Mouse (Mus musculus) ES-E14 (cell line): ENCODE data around the gene Atxn2l. TPM values are rescaled to one million over a fixed set of nuclear protein-coding genes. Genes with fewer than 3 reads are reported as not detected.

ENCODE experiments used
- DNase-seq: peaks from one replicate; pipeline ENCODE4 v3.0.0-alpha.2; 2013; ENCODE audit warnings: low read depth, low spot score
- H3K27ac ChIP-seq: 2 replicates; pipeline ENCODE4 v1.5.1; 2012; ENCODE audit warnings: low read depth, mild to moderate bottlenecking, low read length, moderate library complexity, mixed read lengths; ENCODE audit not compliant: poor library complexity, insufficient read depth, severe bottlenecking
- H3K36me3 ChIP-seq: 2 replicates; pipeline ENCODE4 v1.6.1; 2012; ENCODE audit warnings: mild to moderate bottlenecking, low read length, moderate library complexity, mixed read lengths; ENCODE audit not compliant: control insufficient read depth, poor library complexity, insufficient read depth, severe bottlenecking
- H3K4me1 ChIP-seq, 2 experiments: fragments of 150-350 bp in 1 of 2; sonication (generic) in 1 of 2; 2 replicates each; pipeline ENCODE4 v1.6.1; 2012; ENCODE audit warnings: low read length in 2 of 2, mild to moderate bottlenecking in 1 of 2, mixed read lengths in 1 of 2; ENCODE audit not compliant: control insufficient read depth in 2 of 2, insufficient read depth in 2 of 2, poor library complexity in 1 of 2
- H3K4me3 ChIP-seq, 2 experiments: fragments of 150-350 bp in 1 of 2; sonication (generic) in 1 of 2; 2 replicates each; pipeline ENCODE4 v1.5.1; 2012; ENCODE audit warnings: low read length in 2 of 2, low read depth in 1 of 2, mild to moderate bottlenecking in 1 of 2, mixed read lengths in 1 of 2; ENCODE audit not compliant: insufficient read depth in 1 of 2, poor library complexity in 1 of 2, severe bottlenecking in 1 of 2
- H3K9ac ChIP-seq: 2 replicates; pipeline ENCODE4 v1.6.1; 2012; ENCODE audit warnings: low read depth, mild to moderate bottlenecking, low read length, mixed read lengths; ENCODE audit not compliant: poor library complexity, insufficient read depth, severe bottlenecking
- H3K9me3 ChIP-seq: fragments of 150-350 bp; sonication (generic); 2 replicates; pipeline ENCODE4 v1.6.1; 2012; ENCODE audit warnings: low read depth, mild to moderate bottlenecking, low read length; ENCODE audit not compliant: control insufficient read depth, insufficient read depth
- CHD2 ChIP-seq: IDR thresholded peaks from 2 replicates; pipeline ENCODE4 v1.6.1; 2014; ENCODE audit warnings: mild to moderate bottlenecking, low read depth, low read length, inconsistent platforms
- HCFC1 ChIP-seq: IDR thresholded peaks from 2 replicates; pipeline ENCODE4 v1.6.1; 2012; ENCODE audit warnings: low read length, inconsistent platforms, borderline replicate concordance; ENCODE audit not compliant: insufficient read depth
- MAFK ChIP-seq: IDR thresholded peaks from 2 replicates; pipeline ENCODE4 v1.6.1; 2014; ENCODE audit warnings: mild to moderate bottlenecking, low read depth, low read length, inconsistent platforms; ENCODE audit not compliant: insufficient read depth
- ZC3H11A ChIP-seq: IDR thresholded peaks from 2 replicates; pipeline ENCODE4 v1.6.1; 2012; ENCODE audit warnings: low read depth, mild to moderate bottlenecking, inconsistent platforms, low read length, borderline replicate concordance
- ZNF384 ChIP-seq: IDR thresholded peaks from 2 replicates; pipeline ENCODE4 v1.6.1; 2012; ENCODE audit warnings: low read depth, low read length, inconsistent platforms
- in situ Hi-C, 2 experiments: fragments of 600-800 bp; cut with MboI; formaldehyde crosslinking; loops; one replicate each; pipeline ENCODE4 v1.15.1; 2025; ENCODE audit warnings: low sequenced_read_pairs in 2 of 2, inconsistent platforms in 1 of 2; ENCODE audit not compliant: unreplicated experiment in 2 of 2
- total RNA-seq: library from RNA; depleted of rRNA; stranded (reverse); fragments of 300-350 nt; gene quantifications from 2 replicates; pipeline ENCODE4 v1.2.3, GENCODE M21; 2012; rRNA removed

Gene Atxn2l
- total RNA-seq, 1 experiment = 72.3 TPM

DNA sequence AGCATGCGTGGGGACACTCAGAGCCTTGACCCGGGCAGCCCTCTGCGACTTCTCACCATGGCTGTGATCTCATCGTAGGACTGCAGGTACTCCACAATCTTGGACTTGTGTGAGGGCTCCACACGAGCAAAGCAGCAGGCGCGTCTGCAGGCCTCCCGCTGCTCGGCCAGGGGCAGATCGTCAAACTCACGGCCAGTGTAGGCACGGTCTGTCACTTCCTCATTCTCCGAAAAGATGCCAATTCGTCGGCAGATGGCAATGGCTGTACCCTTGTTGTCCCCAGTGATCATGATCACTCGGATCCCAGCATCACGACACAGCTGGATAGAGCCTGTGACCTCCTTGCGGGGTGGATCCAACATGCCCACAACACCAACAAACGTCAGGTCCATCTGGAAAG lies 54.8 kb downstream of the Atxn2l start:
- no peak overlapping the region for H3K9ac ChIP-seq
- in situ Hi-C loops = no loop called here

DNA sequence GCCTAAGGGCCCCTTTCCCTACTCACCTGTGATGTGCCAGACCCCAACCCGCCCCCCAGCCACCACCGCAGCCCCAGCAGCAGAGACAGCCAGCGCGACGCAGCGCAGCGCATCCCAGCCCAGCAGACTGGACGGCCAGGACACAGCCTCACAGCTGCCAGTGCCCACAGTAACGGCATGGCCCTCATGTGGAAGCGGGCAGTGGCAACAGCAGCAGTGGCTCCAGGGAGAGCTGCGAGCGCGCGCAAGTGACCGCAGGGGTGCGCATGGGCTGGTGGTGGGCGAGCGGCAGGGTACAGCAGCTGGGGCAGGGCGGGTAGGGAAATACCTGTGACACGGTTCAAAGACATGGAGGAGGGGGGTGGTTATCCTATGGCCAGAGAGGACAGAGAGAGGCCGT lies 57.0 kb downstream of the Atxn2l start:
- Histone ChIP-seq H3K27ac (no peak overlapping the region), H3K4me3 (peak overlapping the region; percentile 43 to 56; a peak in 2 of 4 replicates), H3K4me1 (peaks cover 0 to 2% of the 10 kb centered on the region in 2 experiments; a peak in 1 of 4 replicates), H3K36me3 (peaks cover 18% of the 10 kb centered on the region), H3K9ac (peak overlapping the region; percentile 29; the same call in 1 of the 2 replicates), H3K9me3 (no peaks in the 10 kb centered on the region)
- in situ Hi-C loops = no loop called here
- TF ChIP-seq CHD2 (no peak), MAFK (no peak), HCFC1 (no peak), ZC3H11A (no peak), ZNF384 (no peak)
- DNase-seq = no peak

More for the DNA sequence above, 54.8 kb downstream of the Atxn2l start:
- TF ChIP-seq HCFC1 = no peak
- no peak for TF ChIP-seq CHD2
- Histone ChIP-seq H3K36me3 (peaks cover 18% of the 10 kb centered on the region), H3K4me1 (peaks cover 0 to 2% of the 10 kb centered on the region in 2 experiments; a peak in 1 of 4 replicates), H3K9me3 (no peaks in the 10 kb centered on the region), H3K27ac (no peak overlapping the region), H3K4me3 (no peak overlapping the region)
- no peak for DNase-seq

DNA sequence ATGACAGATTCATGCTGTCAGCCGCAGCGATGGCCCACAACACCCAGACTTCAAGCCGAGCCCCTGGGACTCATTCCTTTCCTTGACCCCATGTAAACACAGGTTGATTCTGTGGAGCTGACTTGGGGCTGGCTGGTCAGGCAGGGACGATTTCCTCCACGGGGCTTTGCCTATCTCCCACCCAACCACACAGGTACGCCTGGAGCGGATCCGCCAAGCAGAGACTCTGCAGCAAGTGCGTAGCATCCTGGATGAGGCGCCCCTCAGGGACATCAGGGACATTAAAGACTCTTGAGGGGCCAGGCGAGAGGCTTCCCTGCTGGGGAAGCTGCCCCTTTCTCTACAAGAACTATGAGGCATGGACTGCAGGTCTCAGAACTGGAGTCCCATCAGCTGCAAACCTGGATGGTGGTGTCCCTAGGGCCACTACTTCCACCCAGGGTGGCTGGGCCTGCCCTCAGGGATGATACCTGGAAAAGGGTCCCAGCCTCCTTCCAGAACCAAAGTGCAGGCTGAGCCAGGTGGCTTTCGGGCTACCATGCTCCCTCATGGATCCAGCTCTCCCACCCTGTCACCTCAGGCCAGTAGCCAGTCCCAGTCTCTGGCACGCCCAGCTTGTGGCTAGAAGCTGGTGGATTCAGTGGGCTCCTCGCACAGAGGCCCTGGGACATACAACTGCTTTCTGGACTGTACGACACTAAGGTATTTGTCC lies 58.0 kb downstream of the Atxn2l start:
- in situ Hi-C loops = no loop called here
- Histone ChIP-seq H3K9ac (no peak overlapping the region), H3K4me3 (no peak overlapping the region), H3K36me3 (peaks cover 21% of the 10 kb centered on the region), H3K4me1 (peaks cover 0 to 2% of the 10 kb centered on the region in 2 experiments; a peak in 1 of 4 replicates), H3K9me3 (no peaks in the 10 kb centered on the region), H3K27ac (no peak overlapping the region)
- TF ChIP-seq HCFC1 = no peak
- TF ChIP-seq MAFK = no peak
- no peak for TF ChIP-seq ZC3H11A
- no peak for TF ChIP-seq ZNF384
- no peak for TF ChIP-seq CHD2
- no peak for DNase-seq

DNA sequence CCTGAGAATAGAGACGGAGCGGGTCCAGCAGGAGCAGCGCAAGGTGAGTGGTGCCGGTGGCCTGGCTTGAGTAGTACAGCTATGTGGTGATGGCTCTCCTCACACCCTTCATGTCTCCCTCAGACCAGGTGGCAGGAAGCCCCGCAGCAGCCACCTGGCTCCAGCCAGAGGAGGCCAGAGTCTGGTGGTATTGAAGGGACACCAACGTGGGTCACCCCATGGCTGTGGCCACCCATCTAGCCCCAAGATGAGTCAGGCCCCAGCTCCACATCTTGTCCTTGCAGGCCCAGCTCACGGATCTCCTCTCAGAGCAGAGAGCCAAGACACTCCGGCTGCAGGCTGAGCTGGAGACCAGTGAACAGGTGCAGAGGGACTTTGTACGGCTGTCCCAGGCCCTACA lies 58.7 kb downstream of the Atxn2l start:
- Histone ChIP-seq H3K9ac (no peak overlapping the region), H3K36me3 (peaks cover 24% of the 10 kb centered on the region), H3K4me1 (peaks cover 0 to 4% of the 10 kb centered on the region in 2 experiments; a peak in 1 of 4 replicates), H3K4me3 (no peak overlapping the region), H3K27ac (no peak overlapping the region), H3K9me3 (no peaks in the 10 kb centered on the region)
- in situ Hi-C loops = no loop called here
- TF ChIP-seq ZC3H11A = no peak
- no peak for TF ChIP-seq ZNF384
- TF ChIP-seq HCFC1 = no peak
- no peak for TF ChIP-seq CHD2
- no peak for TF ChIP-seq MAFK
- no peak for DNase-seq

DNA sequence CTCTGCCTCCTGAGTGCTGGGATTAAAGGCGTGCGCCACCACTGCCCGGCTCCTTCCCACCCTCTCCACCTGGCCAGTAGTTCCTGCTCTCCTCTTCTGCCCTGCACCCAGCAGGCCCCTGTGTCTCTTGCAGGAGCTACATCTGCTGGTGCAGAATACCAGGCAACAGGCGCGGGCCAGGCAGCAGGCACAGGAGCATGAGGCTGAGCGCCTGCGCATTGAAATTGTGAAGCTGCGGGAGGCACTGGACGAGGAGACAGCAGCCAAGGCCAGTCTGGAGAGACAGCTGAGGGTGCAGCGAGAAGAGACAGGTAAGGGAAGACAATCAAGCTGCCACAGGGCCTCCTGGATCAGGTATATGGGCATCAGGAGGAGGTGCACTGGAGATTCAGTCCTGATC lies 59.2 kb downstream of the Atxn2l start:
- H3K4me1 ChIP-seq = peaks cover 0 to 4% of the 10 kb centered on the region in 2 experiments; a peak in 1 of 4 replicates
- H3K9me3 ChIP-seq = no peaks in the 10 kb centered on the region
- H3K36me3 ChIP-seq = peaks cover 24% of the 10 kb centered on the region
- TF ChIP-seq ZNF384 (no peak), HCFC1 (no peak), MAFK (no peak), CHD2 (no peak), ZC3H11A (no peak)
- H3K4me3 ChIP-seq = no peak overlapping the region
- no peak overlapping the region for H3K27ac ChIP-seq
- in situ Hi-C loops = no loop called here
- DNase-seq = no peak
- no peak overlapping the region for H3K9ac ChIP-seq

Other genes with a start within 250 kb of the Atxn2l start
- 18.6 and 34.6 TPM in 2 replicates for gene Sbk1, start 230.8 kb downstream of the Atxn2l start, total RNA-seq
- 8.0 and 14.8 TPM in 2 replicates for gene Lat, start 133.9 kb downstream of the Atxn2l start, total RNA-seq
- gene Spns1, start 126.0 kb downstream of the Atxn2l start, total RNA-seq = 238 and 481 TPM in 2 replicates
- gene Nfatc2ip, start 106.7 kb downstream of the Atxn2l start, total RNA-seq = 31.7 and 45.6 TPM in 2 replicates
- gene Cd19, start 88.5 kb downstream of the Atxn2l start, total RNA-seq = 0.16 and 0.49 TPM in 2 replicates
- gene Rabep2, start 74.7 kb downstream of the Atxn2l start, total RNA-seq = 22.1 and 27.8 TPM in 2 replicates
- gene Atp2a1, start 40.3 kb downstream of the Atxn2l start, total RNA-seq = 0.11 and 0.27 TPM in 2 replicates
- gene Sh2b1, start 28.0 kb downstream of the Atxn2l start, total RNA-seq = 20.3 and 22.5 TPM in 2 replicates
- 125 and 133 TPM in 2 replicates for gene Tufm, start 16.1 kb downstream of the Atxn2l start, total RNA-seq
- gene Eif3c, start 63.0 kb upstream of the Atxn2l start, total RNA-seq = 257 and 289 TPM in 2 replicates
- 2.3 and 2.6 TPM in 2 replicates for gene Apobr, start 81.5 kb upstream of the Atxn2l start, total RNA-seq
- gene Cln3, start 82.4 kb upstream of the Atxn2l start, total RNA-seq = 35.1 and 61.6 TPM in 2 replicates
- not detected in 2 replicates for gene Il27, start 91.5 kb upstream of the Atxn2l start, total RNA-seq
- gene Nupr1, start 127.4 kb upstream of the Atxn2l start, total RNA-seq = 16.4 and 20.4 TPM in 2 replicates
- 35.8 and 55.3 TPM in 2 replicates for gene Sgf29, start 145.9 kb upstream of the Atxn2l start, total RNA-seq
- gene Sult1a1, start 173.0 kb upstream of the Atxn2l start, total RNA-seq = 0.22 TPM in 1 of 2 replicates, not detected in the other
- gene Bola2, start 192.0 kb upstream of the Atxn2l start, total RNA-seq = 187 and 246 TPM in 2 replicates
- gene Slx1b, start 192.3 kb upstream of the Atxn2l start, total RNA-seq = 22.3 and 27.7 TPM in 2 replicates
- gene Coro1a, start 204.3 kb upstream of the Atxn2l start, total RNA-seq = 4.1 and 10.3 TPM in 2 replicates